Mouse (Mus musculus) cortical plate, adult 2 months (tissue): ENCODE data around the gene Crhr2.

Experiments used
- CTCF ChIP-seq: fragments of 200-500 bp; IDR thresholded peaks from 2 replicates; pipeline ENCODE4 v1.5.1; 2011; ENCODE audit warnings: mild to moderate bottlenecking, control low read depth, low read length; ENCODE audit not compliant: insufficient read depth; ENCODE audit errors: extremely low read depth
- POLR2A ChIP-seq: fragments of 200-500 bp; IDR thresholded peaks from 2 replicates; pipeline ENCODE4 v1.6.1; 2011; ENCODE audit warnings: mild to moderate bottlenecking, low read length, control low read depth; ENCODE audit not compliant: insufficient read depth; ENCODE audit errors: extremely low read depth

DNA sequence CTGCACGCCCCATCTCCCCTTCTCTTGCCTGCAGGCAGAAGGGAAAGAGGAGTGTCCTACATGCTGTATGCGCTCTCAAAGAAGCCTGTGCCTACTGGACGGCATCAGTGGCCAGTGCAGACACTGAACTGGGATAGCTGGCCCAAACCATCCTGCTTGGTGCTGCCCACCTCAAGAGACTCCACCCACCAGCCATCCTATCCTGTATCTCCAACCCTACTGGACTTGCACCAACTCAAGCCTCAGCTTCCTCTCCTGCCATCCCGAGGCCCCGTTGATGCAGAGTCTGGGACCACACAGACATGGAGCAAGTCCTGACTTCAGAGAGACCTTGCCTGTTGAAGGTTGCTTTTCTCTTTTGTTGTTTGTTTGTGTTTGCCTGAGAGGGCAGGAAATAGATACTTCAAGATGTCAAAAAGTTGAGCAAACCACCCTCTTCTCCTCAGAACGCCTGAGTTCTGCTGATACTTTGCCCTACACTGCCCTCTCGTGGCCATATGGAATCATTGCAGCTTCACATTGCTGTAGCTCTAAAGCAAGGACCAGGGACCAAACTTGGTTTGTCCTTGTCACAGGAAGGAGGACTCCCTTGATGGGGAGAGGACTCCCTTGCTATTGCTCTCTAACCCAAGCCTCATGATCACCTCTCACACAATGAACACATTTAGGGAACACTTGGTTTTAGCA, 34.1 kb upstream of the Crhr2 start:
- TF ChIP-seq CTCF (peak; percentile 98), POLR2A (no peak)
